Mouse (Mus musculus) liver, embryonic 16.5 days (tissue): ENCODE measurements around the gene Qsox1. TPM values are rescaled to one million over a fixed set of nuclear protein-coding genes. Genes with fewer than 3 reads are reported as not detected.

Experiments used
- ATAC-seq: fragments of 200-750 bp; cut with Nextera tagmentation; 2 replicates; pipeline ENCODE4 v1.8.0; 2017; ENCODE audit warnings: low read depth, mild to moderate bottlenecking, moderate number of reproducible peaks, moderate library complexity
- H3K27ac ChIP-seq: fragments of 300-500 bp; sonication (generic); 2 replicates; pipeline ENCODE4 v1.5.1; 2014; ENCODE audit warnings: mild to moderate bottlenecking, low read length
- H3K27me3 ChIP-seq: fragments of 300-500 bp; sonication (generic); 2 replicates; pipeline ENCODE4 v1.6.1; 2014; ENCODE audit warnings: low read depth, low read length, mixed read lengths; ENCODE audit not compliant: control insufficient read depth, insufficient read depth
- H3K36me3 ChIP-seq: fragments of 300-500 bp; sonication (generic); 2 replicates; pipeline ENCODE4 v1.6.1; 2014; ENCODE audit warnings: mild to moderate bottlenecking; ENCODE audit not compliant: control insufficient read depth, insufficient read depth
- H3K4me1 ChIP-seq: fragments of 300-500 bp; sonication (generic); 2 replicates; pipeline ENCODE4 v1.6.1; 2014; ENCODE audit warnings: low read depth, low read length, mixed read lengths; ENCODE audit not compliant: control insufficient read depth
- H3K4me2 ChIP-seq: fragments of 300-500 bp; sonication (generic); 2 replicates; pipeline ENCODE4 v1.6.1; 2014; ENCODE audit warnings: low read depth, low read length, mixed read lengths
- H3K4me3 ChIP-seq: fragments of 300-500 bp; sonication (generic); 2 replicates; pipeline ENCODE4 v1.5.1; 2014; ENCODE audit warnings: low read depth, mild to moderate bottlenecking, low read length
- H3K9ac ChIP-seq: fragments of 300-500 bp; sonication (generic); 2 replicates; pipeline ENCODE4 v1.6.1; 2014; ENCODE audit warnings: low read depth, low read length
- H3K9me3 ChIP-seq: fragments of 300-500 bp; sonication (generic); replicated peaks from 2 replicates; pipeline ENCODE4 v1.6.1; 2016; ENCODE audit warnings: low read length; ENCODE audit not compliant: control insufficient read depth
- whole genome bisulfite sequencing: fragments of 180-500 bp; shearing (Covaris S2); extraction: QIAGEN DNeasy Blood & Tissue Kit; methylation state at CpG from one replicate; pipeline ENCODE4 v1.1.7; 2014; ENCODE audit not compliant: insufficient replicate concordance; 5-methylcytosine and 5-hydroxymethylcytosine counted together
- polyA plus RNA-seq: library from polyadenylated mRNA; unstranded; fragments of >200 nt; fragmentation: Nextera tagmentation; extraction: Ambion mirVana; gene quantifications from 2 replicates; pipeline ENCODE4 v1.2.1, GENCODE M21; 2015

Gene Qsox1
- polyA plus RNA-seq, 1 experiment from 2014 or later = 51.2 TPM

GRCm38 (mm10) chr1:155757621-155758020 is 55.1 kb downstream of the Qsox1 start:
- no peaks in the 10 kb centered on the region for H3K9me3 ChIP-seq
- no peaks in the 10 kb centered on the region for H3K4me1 ChIP-seq
- whole genome bisulfite sequencing = 72% methylated on average over 7 of the region's 7 CpGs
- peaks cover 11% of the 10 kb centered on the region for H3K27me3 ChIP-seq
- ATAC-seq = no peak
- H3K36me3 ChIP-seq = no peaks in the 10 kb centered on the region
- no peak overlapping the region for H3K27ac ChIP-seq
- H3K4me2 ChIP-seq = no peak overlapping the region
- H3K9ac ChIP-seq = no peak overlapping the region
- no peak overlapping the region for H3K4me3 ChIP-seq

- Histone ChIP-seq H3K4me1 (no peaks in the 10 kb centered on the region), H3K9me3 (no peaks in the 10 kb centered on the region), H3K27ac (no peak overlapping the region), H3K4me3 (no peak overlapping the region), H3K36me3 (no peaks in the 10 kb centered on the region), H3K4me2 (no peak overlapping the region), H3K27me3 (peaks cover 36% of the 10 kb centered on the region), H3K9ac (no peak overlapping the region)
- no peak for ATAC-seq
- WGBS = 63% methylated on average over 9 of the region's 9 CpGs
Measured at GRCm38 (mm10) chr1:155753411-155753810, 59.3 kb downstream of the Qsox1 start.

GRCm38 (mm10) chr1:155751484-155752255 is 61.0 kb downstream of the Qsox1 start, which contains the start of gene Lhx4:
Gene Lhx4 (minus strand): TSS chr1:155751684.
- H3K36me3 ChIP-seq = no peaks in the 10 kb centered on the region
- 52% methylated on average over 6 of the region's 6 CpGs for WGBS
- H3K9ac ChIP-seq = no peak within 1 kb of the TSS
- H3K27me3 ChIP-seq = peaks cover 46% of the 10 kb centered on the region
- H3K4me2 ChIP-seq = no peak within 1 kb of the TSS
- H3K4me1 ChIP-seq = no peaks in the 10 kb centered on the region
- no peak for ATAC-seq
- no peak within 1 kb of the TSS for H3K27ac ChIP-seq
- no peak within 1 kb of the TSS for H3K4me3 ChIP-seq
- H3K9me3 ChIP-seq = no peaks in the 10 kb centered on the region

- no peaks in the 10 kb centered on the region for H3K4me1 ChIP-seq
- H3K9me3 ChIP-seq = no peaks in the 10 kb centered on the region
- H3K27ac ChIP-seq = no peak overlapping the region
- ATAC-seq = no peak
- H3K4me2 ChIP-seq = no peak overlapping the region
- WGBS = 29% methylated on average over 11 of the region's 11 CpGs
- peaks cover 57% of the 10 kb centered on the region for H3K27me3 ChIP-seq
- H3K36me3 ChIP-seq = no peaks in the 10 kb centered on the region
- no peak overlapping the region for H3K9ac ChIP-seq
- no peak overlapping the region for H3K4me3 ChIP-seq
Measured at GRCm38 (mm10) chr1:155750517-155751178, 62.0 kb downstream of the Qsox1 start.

GRCm38 (mm10) chr1:155747911-155748310 is 64.8 kb downstream of the Qsox1 start:
- Histone ChIP-seq H3K27ac (no peak overlapping the region), H3K4me3 (no peak overlapping the region), H3K27me3 (peaks cover 62% of the 10 kb centered on the region), H3K4me2 (no peak overlapping the region), H3K9ac (no peak overlapping the region), H3K4me1 (no peaks in the 10 kb centered on the region; the same call in 1 of the 2 replicates), H3K9me3 (no peaks in the 10 kb centered on the region), H3K36me3 (no peaks in the 10 kb centered on the region)
- WGBS = 55% methylated on average over 5 of the region's 5 CpGs
- ATAC-seq = no peak

GRCm38 (mm10) chr1:155747011-155747410 is 65.7 kb downstream of the Qsox1 start:
- H3K27ac ChIP-seq = no peak overlapping the region
- peaks cover 69% of the 10 kb centered on the region for H3K27me3 ChIP-seq
- H3K4me2 ChIP-seq = no peak overlapping the region
- no peaks in the 10 kb centered on the region for H3K36me3 ChIP-seq
- ATAC-seq = no peak
- H3K9ac ChIP-seq = no peak overlapping the region
- 15% methylated on average over 8 of the region's 8 CpGs for WGBS
- H3K9me3 ChIP-seq = no peaks in the 10 kb centered on the region
- peaks cover 4% of the 10 kb centered on the region for H3K4me1 ChIP-seq
- no peak overlapping the region for H3K4me3 ChIP-seq

- ATAC-seq = no peak; the same call in 1 of the 2 replicates
- H3K27me3 ChIP-seq = peaks cover 83% of the 10 kb centered on the region
- H3K27ac ChIP-seq = no peak overlapping the region
- H3K9me3 ChIP-seq = no peaks in the 10 kb centered on the region
- no peak overlapping the region for H3K9ac ChIP-seq
- H3K36me3 ChIP-seq = no peaks in the 10 kb centered on the region
- WGBS = under 1% methylated on average over 80 of the region's 81 CpGs
- peaks cover 4% of the 10 kb centered on the region for H3K4me1 ChIP-seq
- H3K4me2 ChIP-seq = peak overlapping the region; percentile 66
- peak overlapping the region; percentile 51 for H3K4me3 ChIP-seq
Measured at GRCm38 (mm10) chr1:155742411-155743363, 70.0 kb downstream of the Qsox1 start.

GRCm38 (mm10) chr1:155741988-155742387 is 70.7 kb downstream of the Qsox1 start:
- H3K4me3 ChIP-seq = peak overlapping the region; percentile 51
- H3K9me3 ChIP-seq = no peaks in the 10 kb centered on the region
- peaks cover 4% of the 10 kb centered on the region for H3K4me1 ChIP-seq
- H3K36me3 ChIP-seq = no peaks in the 10 kb centered on the region
- peaks cover 87% of the 10 kb centered on the region for H3K27me3 ChIP-seq
- H3K27ac ChIP-seq = no peak overlapping the region
- ATAC-seq = no peak
- H3K4me2 ChIP-seq = peak overlapping the region; percentile 66
- no peak overlapping the region for H3K9ac ChIP-seq
- 2% methylated on average over 25 of the region's 26 CpGs for WGBS
